Mouse (Mus musculus) kidney, postnatal 14 days (tissue): ENCODE results near the gene Lrrc31.

Experiments
- DNase-seq: peaks from one replicate; pipeline ENCODE4 v3.0.0; 2022; ENCODE audit warnings: mixed read lengths

Gene Lrrc31

GRCm38 (mm10) chr3:30687216-30687615 is 12.4 kb downstream of the Lrrc31 start:
- no peak for DNase-seq

GRCm38 (mm10) chr3:30683190-30683589 is 16.5 kb downstream of the Lrrc31 start:
- no peak for DNase-seq

DNA sequence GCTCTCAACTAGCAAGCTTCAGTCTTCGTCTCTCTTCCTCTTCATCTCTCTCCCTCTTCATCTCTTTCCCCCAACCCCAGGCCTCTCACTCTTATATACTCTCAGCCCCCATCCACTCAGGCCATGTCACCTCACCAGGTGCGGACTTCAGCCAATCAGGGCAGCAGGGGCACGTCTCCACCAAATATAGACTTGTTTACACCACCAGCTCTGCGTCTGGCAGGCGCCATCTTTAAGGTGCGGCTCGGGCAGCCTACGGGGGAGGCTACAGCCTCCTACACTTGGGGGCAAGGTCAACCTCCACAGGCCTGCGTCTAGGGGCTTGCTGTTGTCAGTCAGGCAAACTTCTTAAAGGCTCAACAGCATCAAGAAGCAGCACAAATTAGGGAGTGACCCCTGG is 41.2 kb downstream of the Lrrc31 start:
- DNase-seq: no peak

- no peak for DNase-seq
These were observed 43.7 kb downstream of the Lrrc31 start for GRCm38 (mm10) chr3:30655937-30656336.

- peak; percentile 68 for DNase-seq
These were observed 49.4 kb downstream of the Lrrc31 start for GRCm38 (mm10) chr3:30650062-30650841.

DNA sequence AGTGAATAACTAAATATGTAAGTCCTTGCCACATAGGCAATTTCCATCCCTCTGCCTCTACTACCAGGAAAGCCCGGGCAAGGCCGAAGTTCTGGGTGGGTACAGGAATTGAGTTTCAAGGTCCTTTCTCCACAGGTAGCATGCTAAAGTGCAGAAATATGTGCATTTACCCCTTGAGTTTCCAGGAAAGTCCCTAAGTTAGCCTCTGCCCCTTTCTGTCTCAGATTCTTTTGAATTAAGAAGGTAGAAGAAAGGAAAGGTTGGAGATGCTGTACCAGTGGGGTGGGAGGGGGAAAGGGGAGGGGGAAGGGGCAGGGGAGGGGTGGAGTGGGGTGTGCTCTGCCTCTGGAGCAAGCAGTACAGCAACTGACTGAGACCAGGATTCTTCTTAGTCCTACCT is 51.2 kb downstream of the Lrrc31 start:
- no peak for DNase-seq

DNA sequence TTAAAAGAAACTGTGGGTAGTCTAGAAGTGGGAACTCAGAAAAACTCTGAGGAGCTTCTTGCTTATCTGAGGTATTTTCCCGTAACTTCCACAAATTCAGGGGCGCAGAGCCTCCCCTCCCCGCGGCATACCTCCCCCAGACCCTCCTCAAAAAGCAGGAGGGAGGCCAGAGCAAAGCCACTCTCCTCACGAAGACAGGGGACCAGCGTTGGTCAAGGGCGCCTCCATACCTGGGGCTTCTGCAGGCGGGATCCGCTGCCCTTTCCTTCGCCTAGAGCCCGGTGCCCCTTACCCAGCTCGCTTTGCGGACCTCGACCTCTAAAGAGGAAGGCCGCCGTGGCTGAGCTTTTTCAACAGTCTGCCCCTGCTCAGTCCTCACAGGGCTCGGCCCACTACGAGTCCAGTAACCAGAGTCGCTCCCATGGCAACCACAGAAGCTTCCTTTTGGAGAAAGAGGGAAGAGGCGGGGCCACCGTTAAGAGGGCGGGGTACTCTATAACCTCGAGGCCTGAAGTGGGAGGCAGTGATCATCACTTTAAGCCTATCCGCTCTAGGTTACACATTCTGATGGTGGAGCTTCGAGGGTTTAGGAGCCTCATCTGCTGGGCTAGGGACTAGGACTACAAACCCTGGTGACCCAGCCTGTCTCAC is 52.1 kb downstream of the Lrrc31 start, which contains the start of gene Lrrc34:
Gene Lrrc34, minus strand, starts transcription at position 430 of the 651 bp plus-strand sequence.
- peak; percentile 73 for DNase-seq

- no peak for DNase-seq
These were observed 52.9 kb downstream of the Lrrc31 start for GRCm38 (mm10) chr3:30646761-30647160.

DNA sequence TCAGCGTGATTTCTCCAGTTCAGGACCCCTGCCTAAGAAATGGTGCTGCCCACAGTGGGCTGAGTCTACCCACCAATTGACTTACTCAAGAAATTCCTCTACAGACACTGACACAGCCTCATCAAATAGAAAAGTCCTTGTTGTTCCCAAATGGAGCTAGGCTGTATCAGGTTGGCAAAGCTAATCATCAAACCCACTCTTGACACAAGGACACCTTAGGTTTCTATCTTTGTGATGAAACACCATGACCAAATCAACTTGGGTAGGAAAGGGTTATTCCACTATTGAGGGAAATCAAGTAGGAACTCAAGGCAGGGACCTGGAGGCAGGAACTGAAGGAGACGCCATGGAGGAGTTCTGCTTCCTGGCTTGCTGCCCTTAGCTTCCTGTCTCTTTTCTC is 55.4 kb downstream of the Lrrc31 start, which contains the start of gene Lrriq4:
Gene Lrriq4, plus strand, starts transcription at position 301 of the 400 bp plus-strand sequence.
- no peak for DNase-seq

GRCm38 (mm10) chr3:30635629-30636028 is 64.0 kb downstream of the Lrrc31 start:
- no peak for DNase-seq

GRCm38 (mm10) chr3:30633681-30634080 is 66.0 kb downstream of the Lrrc31 start:
- DNase-seq: no peak
